Mouse (Mus musculus) intestine, embryonic 14.5 days (tissue): ENCODE data around the gene Hacl1. TPM values are rescaled to one million over a fixed set of nuclear protein-coding genes. Genes with fewer than 3 reads are reported as not detected.

Experiments
- ATAC-seq: fragments of 200-750 bp; cut with Nextera tagmentation; replicated peaks from 2 replicates; pipeline ENCODE4 v1.8.0; 2017; ENCODE audit warnings: low read depth, moderate number of reproducible peaks, moderate TSS enrichment, moderate library complexity; ENCODE audit not compliant: low FRiP score, low TSS enrichment
- DNase-seq: peaks from one replicate; pipeline ENCODE4 v3.0.0-alpha.2; 2018; ENCODE audit warnings: low spot score
- H3K27ac ChIP-seq: fragments of 300-500 bp; sonication (generic); 2 replicates; pipeline ENCODE4 v1.5.1; 2014; ENCODE audit warnings: low read depth, mild to moderate bottlenecking, control low read depth
- H3K27me3 ChIP-seq: fragments of 300-500 bp; sonication (generic); replicated peaks from 2 replicates; pipeline ENCODE4 v1.6.1; 2014; ENCODE audit warnings: low read length, control low read depth; ENCODE audit not compliant: control insufficient read depth, insufficient read depth
- H3K36me3 ChIP-seq: fragments of 300-500 bp; sonication (generic); 2 replicates; pipeline ENCODE4 v1.6.1; 2014; ENCODE audit warnings: low read length, control low read depth; ENCODE audit not compliant: control insufficient read depth, insufficient read depth
- H3K4me1 ChIP-seq: fragments of 300-500 bp; sonication (generic); replicated peaks from 2 replicates; pipeline ENCODE4 v1.6.1; 2014; ENCODE audit warnings: low read length, control low read depth, mixed read lengths; ENCODE audit not compliant: control insufficient read depth, insufficient read depth
- H3K4me2 ChIP-seq: fragments of 300-500 bp; sonication (generic); 2 replicates; pipeline ENCODE4 v1.6.1; 2014; ENCODE audit warnings: low read length
- H3K4me3 ChIP-seq: fragments of 300-500 bp; sonication (generic); 2 replicates; pipeline ENCODE4 v1.5.1; 2014; ENCODE audit warnings: low read depth, low read length, control low read depth, mixed read lengths
- H3K9ac ChIP-seq: fragments of 300-500 bp; sonication (generic); 2 replicates; pipeline ENCODE4 v1.6.1; 2014; ENCODE audit warnings: mild to moderate bottlenecking, low read length
- H3K9me3 ChIP-seq: fragments of 300-500 bp; sonication (generic); 2 replicates; pipeline ENCODE4 v1.6.1; 2016; ENCODE audit warnings: low read length, control low read depth; ENCODE audit not compliant: control insufficient read depth
- WGBS: fragments of 180-500 bp; shearing (Covaris S2); extraction: QIAGEN DNeasy Blood & Tissue Kit; methylation state at CpG from one replicate; pipeline ENCODE4 v1.1.7; 2014; 5-methylcytosine and 5-hydroxymethylcytosine counted together
- polyA plus RNA-seq: library from polyadenylated mRNA; unstranded; fragments of >200 nt; fragmentation: Nextera tagmentation; extraction: Ambion mirVana; gene quantifications from 2 replicates; pipeline ENCODE4 v1.2.1, GENCODE M21; 2014

Hacl1 gene
- polyA plus RNA-seq, 1 experiment from 2014 or later, result 10.4 TPM

GRCm38 (mm10) chr14:31555963-31556434, 85.1 kb downstream of the Hacl1 start:
- no peak overlapping the region for H3K27ac ChIP-seq
- DNase-seq (no peak), ATAC-seq (no peak)
- H3K9me3 ChIP-seq, result no peaks in the 10 kb centered on the region
- no peak overlapping the region for H3K4me3 ChIP-seq
- no peaks in the 10 kb centered on the region for H3K36me3 ChIP-seq
- WGBS, result 54% methylated on average over 14 of the region's 14 CpGs
- no peak overlapping the region for H3K4me2 ChIP-seq
- H3K9ac ChIP-seq, result no peak overlapping the region
- H3K27me3 ChIP-seq, result no peaks in the 10 kb centered on the region
- H3K4me1 ChIP-seq, result peaks cover 12% of the 10 kb centered on the region

GRCm38 (mm10) chr14:31555021-31555420, 86.1 kb downstream of the Hacl1 start:
- Histone ChIP-seq H3K27ac (no peak overlapping the region), H3K4me1 (peaks cover 7% of the 10 kb centered on the region; the same call in 1 of the 2 replicates), H3K9ac (no peak overlapping the region), H3K36me3 (no peaks in the 10 kb centered on the region), H3K27me3 (no peaks in the 10 kb centered on the region), H3K4me3 (no peak overlapping the region), H3K9me3 (no peaks in the 10 kb centered on the region), H3K4me2 (no peak overlapping the region)
- WGBS, result 89% methylated on average over 7 of the region's 7 CpGs
- no peak for DNase-seq
- no peak for ATAC-seq

Other genes starting within 250 kb of the Hacl1 start
- gene Sh3bp5, start 205.2 kb downstream of the Hacl1 start, polyA plus RNA-seq, result 10.6 and 10.7 TPM in 2 replicates
- 21.7 and 23.4 TPM in 2 replicates for gene Eaf1, start 146.9 kb downstream of the Hacl1 start, polyA plus RNA-seq
- 61.7 and 65.9 TPM in 2 replicates for gene Mettl6, start 146.2 kb downstream of the Hacl1 start, polyA plus RNA-seq
- gene Colq, start 49.9 kb downstream of the Hacl1 start, polyA plus RNA-seq, result 0.42 and 0.69 TPM in 2 replicates
- gene Gm49387, start 408 bp downstream of the Hacl1 start, polyA plus RNA-seq, result 0.78 and 2.3 TPM in 2 replicates
- 21.9 and 28.8 TPM in 2 replicates for gene Btd, start 258 bp downstream of the Hacl1 start, polyA plus RNA-seq
- gene Ankrd28, start 189.4 kb upstream of the Hacl1 start, polyA plus RNA-seq, result 11.6 and 11.7 TPM in 2 replicates